Mouse (Mus musculus): ENCODE data around the gene Tdg.

Gene Tdg

GRCm38 (mm10) chr10:82663289-82663688 lies 33.7 kb downstream of the Tdg start:
- DNase-seq (ENCODE audit: low spot score): no peak

- no peak for DNase-seq (ENCODE audit: low spot score)
Measured at GRCm38 (mm10) chr10:82665951-82666350, 36.3 kb downstream of the Tdg start.

DNA sequence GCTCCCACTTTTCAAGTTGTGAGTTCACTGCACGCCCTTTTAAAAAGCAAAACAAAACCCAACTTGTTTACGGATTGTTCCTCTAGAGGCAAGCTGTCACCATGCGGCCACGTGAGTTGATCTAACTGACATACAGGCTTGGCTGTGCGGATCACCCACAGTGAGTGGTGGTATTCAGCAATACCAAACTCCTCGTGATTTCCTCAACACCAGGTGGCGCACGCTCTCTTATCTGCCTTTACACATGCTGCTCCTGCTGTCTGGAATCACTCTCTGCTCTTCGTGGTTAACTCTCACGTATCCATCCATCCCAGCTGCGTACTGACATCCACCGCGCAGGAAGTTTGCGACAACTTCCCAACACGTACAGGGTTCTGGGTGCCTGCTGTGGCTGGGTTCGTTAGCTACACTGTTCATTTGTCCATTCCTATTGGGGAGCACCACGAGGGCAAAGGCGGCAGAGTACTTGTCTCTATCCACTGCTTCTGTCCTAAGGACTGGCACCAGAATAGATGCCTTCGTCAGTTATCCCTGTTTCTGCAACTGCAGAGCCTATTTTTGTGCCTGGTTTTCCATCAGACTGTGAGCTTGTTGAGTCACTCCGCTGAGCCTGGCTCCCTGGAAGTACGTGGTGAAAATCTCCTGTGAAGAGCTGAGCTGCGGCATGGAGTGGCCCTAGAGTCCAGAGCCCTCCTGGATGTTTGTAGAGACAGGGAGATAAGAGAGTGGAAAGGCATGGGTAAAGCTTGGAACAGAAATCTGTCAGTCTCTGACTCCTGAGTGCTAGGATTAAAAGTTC lies 37.0 kb downstream of the Tdg start:
- peak; percentile 78 for DNase-seq (ENCODE audit: low spot score)

- no peak for DNase-seq (ENCODE audit: low spot score)
Measured at GRCm38 (mm10) chr10:82670205-82670604, 40.6 kb downstream of the Tdg start.

GRCm38 (mm10) chr10:82676949-82677348 lies 47.3 kb downstream of the Tdg start:
- DNase-seq (ENCODE audit: low spot score): no peak

- no peak for DNase-seq (ENCODE audit: low spot score)
Measured at GRCm38 (mm10) chr10:82680769-82681168, 51.1 kb downstream of the Tdg start.

- DNase-seq (ENCODE audit: low spot score): no peak
Measured at GRCm38 (mm10) chr10:82681639-82682038, 52.0 kb downstream of the Tdg start.

GRCm38 (mm10) chr10:82685440-82685839 lies 55.8 kb downstream of the Tdg start:
- DNase-seq (ENCODE audit: low spot score): no peak

- DNase-seq (ENCODE audit: low spot score): no peak
Measured at GRCm38 (mm10) chr10:82689681-82690211, 60.1 kb downstream of the Tdg start.

GRCm38 (mm10) chr10:82690494-82690893 lies 60.9 kb downstream of the Tdg start, which contains the start of gene Glt8d2:
Gene Glt8d2, minus strand, starts transcription at chr10:82690650.
- DNase-seq (ENCODE audit: low spot score): no peak

- no peak for DNase-seq (ENCODE audit: low spot score)
Measured at GRCm38 (mm10) chr10:82695956-82696355, 66.3 kb downstream of the Tdg start, which contains the start of gene Hcfc2. Gene Hcfc2, plus strand, starts transcription at chr10:82696160.

GRCm38 (mm10) chr10:82696453-82697079 lies 66.9 kb downstream of the Tdg start:
- DNase-seq (ENCODE audit: low spot score): no peak

DNA sequence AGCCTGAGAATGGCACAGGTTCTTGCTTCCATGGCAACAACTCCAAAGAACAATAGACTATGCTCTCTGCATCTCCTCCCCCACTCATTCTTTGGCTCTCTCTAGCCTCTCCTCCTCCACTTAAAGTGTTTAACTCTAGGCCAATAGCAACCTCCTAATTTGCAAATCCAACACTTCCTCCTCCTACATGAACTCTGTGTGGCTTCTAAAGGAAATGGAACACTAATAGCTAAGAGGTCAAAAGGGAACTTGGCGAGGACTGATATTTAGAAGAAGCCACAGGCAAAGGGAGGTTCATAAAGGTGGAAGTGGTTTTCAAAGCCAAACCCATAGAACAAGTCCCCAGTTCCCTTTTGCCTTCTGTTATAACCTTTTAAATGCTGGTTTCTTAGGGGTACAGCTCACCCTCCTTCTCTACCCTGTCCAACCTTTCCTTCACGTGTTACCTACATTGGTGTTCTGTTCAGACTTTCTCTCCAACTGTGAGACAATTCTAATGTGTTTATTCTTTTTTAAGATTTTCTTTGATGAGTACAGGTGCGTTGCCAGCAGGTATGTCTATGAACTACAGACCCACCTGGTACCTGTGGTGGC lies 67.8 kb downstream of the Tdg start:
- peak; percentile 42 for DNase-seq (ENCODE audit: low spot score)

DNA sequence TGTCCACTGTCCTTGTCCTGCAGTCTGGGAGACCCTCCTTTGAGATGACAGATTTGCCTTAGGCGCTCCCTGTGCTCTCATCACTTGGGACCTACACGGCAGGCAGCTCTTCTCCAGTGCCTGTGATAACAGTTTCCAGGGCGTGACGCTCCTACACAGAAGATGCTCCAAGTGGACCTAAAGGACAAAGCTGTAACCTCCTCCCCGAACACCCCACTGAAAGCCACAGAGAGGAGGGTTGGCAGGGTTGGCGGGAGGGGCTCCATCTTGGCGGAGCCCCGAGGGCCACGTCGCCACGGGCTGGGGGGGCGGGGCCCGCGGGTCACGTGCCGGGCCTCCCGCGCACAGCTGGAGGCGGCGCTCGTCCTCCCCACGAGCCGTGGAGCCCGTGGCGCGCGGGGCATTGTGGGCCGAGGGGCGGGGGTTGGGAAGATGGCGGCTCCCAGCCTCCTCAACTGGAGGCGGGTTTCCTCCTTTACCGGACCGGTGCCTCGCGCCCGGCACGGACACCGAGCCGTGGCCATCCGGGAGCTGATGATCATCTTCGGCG lies 69.2 kb downstream of the Tdg start:
- DNase-seq (ENCODE audit: low spot score): peak; percentile 89

DNA sequence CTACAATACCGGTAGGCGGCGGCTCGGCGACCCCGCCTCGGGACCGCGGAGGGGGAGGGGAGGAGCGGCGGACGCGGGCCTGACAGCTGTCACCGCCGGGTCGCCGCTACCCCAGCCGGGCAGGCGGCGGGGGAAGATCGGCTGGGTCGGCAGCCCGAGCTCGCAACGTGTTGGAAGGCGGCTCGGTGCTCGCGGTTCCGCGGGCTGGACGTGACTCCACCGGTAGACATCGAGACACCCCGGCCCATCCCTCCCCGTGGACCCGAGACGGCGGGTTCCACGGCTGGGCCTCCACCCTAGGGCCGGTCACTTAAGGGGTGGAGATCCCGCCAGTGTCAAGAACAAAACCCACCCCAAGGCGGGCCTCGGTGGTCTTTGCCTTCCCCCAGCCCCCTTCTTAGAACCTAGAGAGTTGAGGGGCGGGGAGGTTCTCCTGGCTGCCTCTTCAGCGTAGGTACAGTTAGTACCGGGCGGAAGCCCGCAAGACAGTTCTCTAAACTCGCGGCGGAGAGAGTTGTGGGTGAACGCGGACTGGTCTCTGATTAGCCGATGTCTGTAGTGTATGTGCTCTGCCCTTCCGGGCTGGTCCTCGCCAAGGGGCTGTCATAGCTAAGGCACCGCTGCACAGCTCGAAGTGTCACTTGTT lies 69.8 kb downstream of the Tdg start:
- peak; percentile 37 for DNase-seq (ENCODE audit: low spot score)
